Mouse (Mus musculus): ENCODE measurements around the gene Troap. TPM values are rescaled to one million over a fixed set of nuclear protein-coding genes. Genes with fewer than 3 reads are reported as not detected.

Gene Troap
- polyA plus RNA-seq, 1 experiment from 2014 or later = 23.3 TPM

DNA sequence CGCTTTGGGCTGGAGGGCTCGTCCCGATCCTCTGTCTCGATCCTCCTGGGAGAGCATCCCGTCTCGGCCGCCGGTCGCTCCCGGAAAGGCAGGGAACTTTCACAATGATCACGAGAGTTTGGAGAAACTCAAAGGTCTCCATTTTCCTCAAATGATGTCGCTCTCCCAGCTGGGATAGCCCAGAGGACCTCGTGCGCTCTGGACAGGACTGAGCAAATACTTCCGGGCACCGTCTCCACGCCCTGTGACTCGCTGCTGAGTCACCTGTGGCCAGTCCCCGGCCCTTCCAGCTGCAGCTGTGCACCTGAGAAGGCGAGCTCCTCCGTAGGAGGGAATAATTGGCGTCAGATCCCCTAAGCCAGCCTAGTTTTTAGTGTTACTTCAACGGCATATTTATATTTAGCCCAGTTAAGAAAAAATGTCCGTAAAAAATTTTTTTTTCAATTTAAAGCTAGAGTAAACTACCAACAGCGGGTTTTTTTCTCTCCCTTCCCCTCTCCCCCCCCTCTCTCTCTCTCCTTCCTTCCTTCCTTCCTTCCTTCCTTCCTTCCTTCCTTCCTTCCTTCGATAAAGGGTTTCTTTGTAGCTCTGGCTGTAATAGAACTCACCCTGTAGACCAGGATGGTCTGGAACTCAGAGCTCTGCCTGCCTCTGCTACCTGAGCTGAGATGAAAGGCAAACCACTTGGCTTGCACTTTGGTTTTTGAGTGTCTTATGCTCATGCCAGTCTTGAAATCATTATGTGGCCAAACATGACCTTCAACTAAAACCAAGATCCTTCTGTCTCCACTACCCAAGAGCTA, 43.6 kb upstream of the Troap start:
- H3K27me3 ChIP-seq (ENCODE audit: control insufficient read depth, insufficient read depth, low read length) = no peaks in the 10 kb centered on the region
- peak overlapping the region; percentile 72 for H3K4me2 ChIP-seq (ENCODE audit: low read depth)
- no peaks in the 10 kb centered on the region; the same call in 1 of the 2 replicates for H3K36me3 ChIP-seq (ENCODE audit: control insufficient read depth, insufficient read depth, low read length)
- no peaks in the 10 kb centered on the region for H3K9me3 ChIP-seq (ENCODE audit: control insufficient read depth, low read length)
- H3K9ac ChIP-seq (ENCODE audit: low read length) = peak overlapping the region; percentile 41
- H3K27ac ChIP-seq (ENCODE audit: low read depth, low read length) = no peak overlapping the region
- no peak for ATAC-seq (ENCODE audit: insufficient read depth, low FRiP score, low TSS enrichment)
- H3K4me1 ChIP-seq (ENCODE audit: control insufficient read depth, insufficient read depth, low read length) = peaks cover 16% of the 10 kb centered on the region
- DNase-seq (ENCODE audit: low spot score) = no peak
- WGBS = 12% methylated on average over 26 of the region's 26 CpGs
- H3K4me3 ChIP-seq (ENCODE audit: low read depth, low read length) = peak overlapping the region; percentile 57

DNA sequence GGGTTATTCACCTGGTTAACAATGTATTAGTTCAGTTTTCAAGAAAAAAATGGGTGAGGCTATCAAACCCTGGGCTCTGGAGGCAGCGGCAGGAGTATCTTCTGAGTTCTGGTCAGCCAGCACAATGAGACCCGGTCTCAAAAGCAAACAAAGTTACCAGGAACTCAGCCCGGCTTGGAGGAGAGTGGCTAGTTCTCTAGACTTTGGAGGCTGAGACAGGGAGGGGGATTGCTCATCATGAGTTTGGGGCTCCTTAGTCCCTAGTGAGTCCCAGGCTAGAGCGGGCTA, 43.0 kb upstream of the Troap start:
- no peaks in the 10 kb centered on the region for H3K9me3 ChIP-seq (ENCODE audit: control insufficient read depth, low read length)
- WGBS = 73% methylated on average over 4 of the region's 4 CpGs
- no peaks in the 10 kb centered on the region; the same call in 1 of the 2 replicates for H3K36me3 ChIP-seq (ENCODE audit: control insufficient read depth, insufficient read depth, low read length)
- no peaks in the 10 kb centered on the region for H3K27me3 ChIP-seq (ENCODE audit: control insufficient read depth, insufficient read depth, low read length)
- ATAC-seq (ENCODE audit: insufficient read depth, low FRiP score, low TSS enrichment) (no peak), DNase-seq (ENCODE audit: low spot score) (no peak)
- H3K27ac ChIP-seq (ENCODE audit: low read depth, low read length) = no peak overlapping the region
- H3K9ac ChIP-seq (ENCODE audit: low read length) = no peak overlapping the region
- H3K4me2 ChIP-seq (ENCODE audit: low read depth) = peak overlapping the region; percentile 72
- H3K4me1 ChIP-seq (ENCODE audit: control insufficient read depth, insufficient read depth, low read length) = peaks cover 16% of the 10 kb centered on the region
- peak overlapping the region; percentile 57 for H3K4me3 ChIP-seq (ENCODE audit: low read depth, low read length)

DNA sequence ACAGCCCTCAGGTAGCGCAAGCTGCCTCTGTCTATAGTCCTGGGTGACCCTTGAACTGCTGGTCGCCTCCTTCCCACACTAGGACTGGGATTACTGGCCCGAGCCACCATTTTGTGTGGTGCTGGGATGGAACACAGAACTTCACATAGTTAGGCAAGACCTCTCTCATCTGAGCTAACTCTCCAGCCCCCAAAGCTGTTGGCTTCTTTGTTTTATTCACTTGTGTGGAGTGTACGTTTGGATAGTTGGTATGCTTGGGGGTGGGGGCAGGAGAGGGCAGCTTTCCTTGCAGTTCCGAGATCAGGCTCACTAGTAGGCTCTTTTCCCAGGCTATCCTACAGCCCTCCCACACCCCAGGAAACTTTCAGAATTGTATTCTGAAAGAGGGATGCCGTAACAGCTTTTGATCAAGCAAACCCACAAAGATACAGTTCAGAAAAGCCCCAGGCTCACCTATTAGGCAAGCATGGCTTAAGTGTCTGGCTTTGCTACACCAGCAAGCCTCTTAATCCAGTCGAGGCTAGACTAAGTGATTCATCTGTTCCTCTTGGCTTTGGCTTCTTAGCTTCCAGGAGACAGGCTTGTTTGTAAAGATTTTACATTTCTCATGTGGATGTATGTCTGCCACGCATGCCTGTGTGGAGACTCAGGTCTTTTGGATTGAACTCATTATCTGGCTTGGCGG, 42.2 kb upstream of the Troap start:
- Histone ChIP-seq H3K27ac (ENCODE audit: low read depth, low read length) (no peak overlapping the region), H3K4me3 (ENCODE audit: low read depth, low read length) (no peak overlapping the region; the same call in 1 of the 2 replicates), H3K36me3 (ENCODE audit: control insufficient read depth, insufficient read depth, low read length) (no peaks in the 10 kb centered on the region; the same call in 1 of the 2 replicates), H3K4me1 (ENCODE audit: control insufficient read depth, insufficient read depth, low read length) (peaks cover 16% of the 10 kb centered on the region), H3K4me2 (ENCODE audit: low read depth) (peak overlapping the region; percentile 72), H3K9me3 (ENCODE audit: control insufficient read depth, low read length) (no peaks in the 10 kb centered on the region), H3K27me3 (ENCODE audit: control insufficient read depth, insufficient read depth, low read length) (no peaks in the 10 kb centered on the region), H3K9ac (ENCODE audit: low read length) (no peak overlapping the region)
- DNase-seq (ENCODE audit: low spot score) = no peak
- WGBS = 80% methylated on average over 9 of the region's 9 CpGs
- no peak for ATAC-seq (ENCODE audit: insufficient read depth, low FRiP score, low TSS enrichment)

- WGBS = 83% methylated on average over 7 of the region's 7 CpGs
- peaks cover 16% of the 10 kb centered on the region for H3K4me1 ChIP-seq (ENCODE audit: control insufficient read depth, insufficient read depth, low read length)
- DNase-seq (ENCODE audit: low spot score) (no peak), ATAC-seq (ENCODE audit: insufficient read depth, low FRiP score, low TSS enrichment) (no peak)
- no peaks in the 10 kb centered on the region for H3K9me3 ChIP-seq (ENCODE audit: control insufficient read depth, low read length)
- peak overlapping the region; percentile 72; the same call in 1 of the 2 replicates for H3K4me2 ChIP-seq (ENCODE audit: low read depth)
- H3K27me3 ChIP-seq (ENCODE audit: control insufficient read depth, insufficient read depth, low read length) = no peaks in the 10 kb centered on the region
- no peak overlapping the region for H3K9ac ChIP-seq (ENCODE audit: low read length)
- H3K4me3 ChIP-seq (ENCODE audit: low read depth, low read length) = no peak overlapping the region
- no peaks in the 10 kb centered on the region; the same call in 1 of the 2 replicates for H3K36me3 ChIP-seq (ENCODE audit: control insufficient read depth, insufficient read depth, low read length)
- H3K27ac ChIP-seq (ENCODE audit: low read depth, low read length) = no peak overlapping the region
Measured at GRCm38 (mm10) chr15:99032726-99033250, 41.6 kb upstream of the Troap start.

GRCm38 (mm10) chr15:99033498-99034270, 40.7 kb upstream of the Troap start:
- DNase-seq (ENCODE audit: low spot score) (no peak), ATAC-seq (ENCODE audit: insufficient read depth, low FRiP score, low TSS enrichment) (no peak)
- Histone ChIP-seq H3K36me3 (ENCODE audit: control insufficient read depth, insufficient read depth, low read length) (no peaks in the 10 kb centered on the region; the same call in 1 of the 2 replicates), H3K27ac (ENCODE audit: low read depth, low read length) (no peak overlapping the region), H3K4me1 (ENCODE audit: control insufficient read depth, insufficient read depth, low read length) (peaks cover 16% of the 10 kb centered on the region), H3K9ac (ENCODE audit: low read length) (no peak overlapping the region), H3K4me2 (ENCODE audit: low read depth) (no peak overlapping the region), H3K27me3 (ENCODE audit: control insufficient read depth, insufficient read depth, low read length) (no peaks in the 10 kb centered on the region), H3K4me3 (ENCODE audit: low read depth, low read length) (no peak overlapping the region), H3K9me3 (ENCODE audit: control insufficient read depth, low read length) (no peaks in the 10 kb centered on the region)
- WGBS = 94% methylated on average over 7 of the region's 7 CpGs

DNA sequence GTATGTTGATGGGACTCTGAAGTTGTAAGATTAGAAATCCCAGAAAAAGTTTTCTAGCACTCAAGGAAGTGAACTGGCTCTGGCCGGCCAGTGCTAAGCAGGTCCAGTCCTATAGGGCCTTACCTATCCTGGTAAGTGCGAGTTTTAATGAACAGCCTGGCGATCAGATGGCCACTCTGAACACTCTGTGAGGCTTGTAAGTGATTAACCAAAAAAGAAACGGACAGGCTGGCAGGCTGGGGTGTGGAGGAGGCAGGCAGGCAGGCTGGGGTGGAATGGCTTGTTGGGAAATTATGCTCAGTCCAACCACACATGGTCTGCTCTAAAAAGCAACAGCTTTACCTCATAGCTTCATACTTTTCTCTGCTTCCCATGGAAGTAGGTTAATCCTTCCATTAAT, 38.9 kb upstream of the Troap start:
- ATAC-seq (ENCODE audit: insufficient read depth, low FRiP score, low TSS enrichment) (no peak), DNase-seq (ENCODE audit: low spot score) (no peak)
- H3K9me3 ChIP-seq (ENCODE audit: control insufficient read depth, low read length) = no peaks in the 10 kb centered on the region
- peaks cover 9% of the 10 kb centered on the region for H3K4me1 ChIP-seq (ENCODE audit: control insufficient read depth, insufficient read depth, low read length)
- no peaks in the 10 kb centered on the region; the same call in 1 of the 2 replicates for H3K36me3 ChIP-seq (ENCODE audit: control insufficient read depth, insufficient read depth, low read length)
- H3K27me3 ChIP-seq (ENCODE audit: control insufficient read depth, insufficient read depth, low read length) = no peaks in the 10 kb centered on the region
- no peak overlapping the region for H3K27ac ChIP-seq (ENCODE audit: low read depth, low read length)
- WGBS = 82% methylated on average over 4 of the region's 4 CpGs
- no peak overlapping the region for H3K4me3 ChIP-seq (ENCODE audit: low read depth, low read length)
- no peak overlapping the region for H3K4me2 ChIP-seq (ENCODE audit: low read depth)
- H3K9ac ChIP-seq (ENCODE audit: low read length) = no peak overlapping the region

GRCm38 (mm10) chr15:99036249-99036905, 38.0 kb upstream of the Troap start:
- 97% methylated on average over 8 of the region's 8 CpGs for WGBS
- ATAC-seq (ENCODE audit: insufficient read depth, low FRiP score, low TSS enrichment) (no peak), DNase-seq (ENCODE audit: low spot score) (no peak)
- Histone ChIP-seq H3K9ac (ENCODE audit: low read length) (no peak overlapping the region), H3K4me1 (ENCODE audit: control insufficient read depth, insufficient read depth, low read length) (peaks cover 8% of the 10 kb centered on the region), H3K9me3 (ENCODE audit: control insufficient read depth, low read length) (no peaks in the 10 kb centered on the region), H3K4me2 (ENCODE audit: low read depth) (no peak overlapping the region), H3K4me3 (ENCODE audit: low read depth, low read length) (no peak overlapping the region), H3K27ac (ENCODE audit: low read depth, low read length) (no peak overlapping the region), H3K27me3 (ENCODE audit: control insufficient read depth, insufficient read depth, low read length) (no peaks in the 10 kb centered on the region), H3K36me3 (ENCODE audit: control insufficient read depth, insufficient read depth, low read length) (no peaks in the 10 kb centered on the region; the same call in 1 of the 2 replicates)

GRCm38 (mm10) chr15:99038025-99038424, 36.4 kb upstream of the Troap start:
- Histone ChIP-seq H3K4me2 (ENCODE audit: low read depth) (no peak overlapping the region), H3K4me1 (ENCODE audit: control insufficient read depth, insufficient read depth, low read length) (no peaks in the 10 kb centered on the region), H3K27ac (ENCODE audit: low read depth, low read length) (no peak overlapping the region), H3K27me3 (ENCODE audit: control insufficient read depth, insufficient read depth, low read length) (no peaks in the 10 kb centered on the region), H3K9me3 (ENCODE audit: control insufficient read depth, low read length) (no peaks in the 10 kb centered on the region), H3K9ac (ENCODE audit: low read length) (no peak overlapping the region), H3K4me3 (ENCODE audit: low read depth, low read length) (no peak overlapping the region), H3K36me3 (ENCODE audit: control insufficient read depth, insufficient read depth, low read length) (no peaks in the 10 kb centered on the region; the same call in 1 of the 2 replicates)
- 91% methylated on average over 1 of the region's 1 CpGs for WGBS
- DNase-seq (ENCODE audit: low spot score) = no peak
- ATAC-seq (ENCODE audit: insufficient read depth, low FRiP score, low TSS enrichment) = no peak
